Mouse (Mus musculus): ENCODE results near the gene Hscb.

Gene Hscb

GRCm38 (mm10) chr5:110786081-110786835 lies 53.3 kb downstream of the Hscb start:
- intact Hi-C loops (cut with DNase I): no loop called here

- intact Hi-C loops (cut with DNase I): no loop called here
Measured at GRCm38 (mm10) chr5:110783150-110783549, 56.4 kb downstream of the Hscb start.

DNA sequence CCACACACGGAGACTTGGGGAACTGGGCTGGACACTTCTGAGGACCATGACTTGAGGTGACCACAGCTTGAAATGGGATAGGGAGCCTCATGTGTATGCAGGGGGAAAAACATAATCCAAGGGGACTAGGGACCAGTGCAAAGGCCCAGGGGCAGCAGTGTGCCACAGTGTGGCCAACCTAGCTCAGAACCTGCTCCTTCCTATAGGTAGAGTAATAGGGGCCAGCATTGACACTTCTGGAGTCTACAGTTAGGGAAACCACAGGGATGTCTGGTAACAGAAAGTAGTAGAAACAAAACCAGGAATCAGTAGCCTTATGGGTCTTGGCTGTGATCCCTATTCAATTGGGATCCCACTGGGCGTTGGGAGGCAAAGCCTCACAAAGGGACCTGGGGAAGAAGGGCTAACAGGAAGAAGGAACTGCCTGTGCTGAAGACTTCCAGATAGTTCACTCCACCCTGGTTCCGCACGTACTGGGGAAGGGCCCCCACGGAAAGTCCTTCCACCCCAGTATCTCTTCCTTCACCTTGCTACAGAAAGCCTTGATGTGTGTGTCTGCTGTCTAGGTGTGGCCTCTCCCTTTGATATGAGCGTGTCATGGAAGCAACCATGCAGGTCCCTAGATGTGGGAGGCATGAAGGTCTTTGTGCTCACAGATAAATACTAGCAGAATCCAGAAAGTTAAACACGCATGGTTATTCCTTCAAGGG lies 57.9 kb downstream of the Hscb start:
- intact Hi-C loops (cut with DNase I): no loop called here

DNA sequence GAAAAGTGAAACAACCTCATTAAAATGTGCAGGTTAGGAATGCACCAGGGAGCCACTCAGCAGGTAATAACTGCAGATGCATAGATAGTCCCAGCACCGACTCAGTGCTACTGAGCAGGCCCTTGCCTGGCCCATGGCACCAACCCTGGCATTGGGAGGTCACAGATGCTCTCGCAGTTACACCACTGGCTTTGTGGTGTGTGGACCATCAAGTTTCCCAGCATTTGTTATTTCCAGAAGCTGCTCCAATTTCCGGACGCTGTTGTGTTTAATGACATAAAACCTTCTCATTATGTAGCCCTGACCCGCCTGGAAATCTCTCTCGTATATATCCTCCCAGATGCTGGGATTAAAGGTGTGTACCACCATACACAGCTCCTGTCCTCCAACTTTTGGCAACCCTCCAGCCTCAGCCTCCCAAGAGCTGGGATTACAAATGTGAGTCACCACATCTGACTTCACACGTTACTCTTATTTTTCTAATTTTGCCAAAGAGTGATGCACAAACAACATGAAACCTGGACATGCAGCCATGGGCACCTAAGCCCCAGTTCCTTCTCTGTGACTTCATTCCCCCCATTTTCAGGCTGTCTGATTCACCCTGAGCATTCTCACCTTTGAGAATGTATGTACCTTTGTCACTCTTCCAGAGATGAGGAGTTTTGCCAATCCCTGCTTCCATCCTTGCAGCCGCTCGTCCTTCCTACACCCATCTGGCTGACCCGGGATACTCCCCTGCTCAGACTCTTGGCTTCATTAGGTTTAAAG lies 58.6 kb downstream of the Hscb start:
- intact Hi-C loops (cut with DNase I): no loop called here

GRCm38 (mm10) chr5:110779998-110780760 lies 59.4 kb downstream of the Hscb start, which contains the start of gene Pus1:
TSS of gene Pus1 (minus strand) at chr5:110780659.
- intact Hi-C loops (cut with DNase I): no loop called here

- intact Hi-C loops (cut with DNase I): no loop called here
Measured at GRCm38 (mm10) chr5:110779276-110779997, 60.1 kb downstream of the Hscb start.

All from adrenal gland (tissue).